Mouse (Mus musculus) megakaryocyte, embryonic 14.5 days (primary cell): ENCODE measurements around the gene Foxp3.

Experiments
- FLI1 ChIP-seq: IDR thresholded peaks from 2 replicates; pipeline ENCODE4 v1.6.1; 2012; ENCODE audit warnings: low read length, inconsistent platforms, mixed read lengths
- GATA1 ChIP-seq: IDR thresholded peaks from 3 replicates; pipeline ENCODE4 v1.6.1; 2012; ENCODE audit warnings: mixed read lengths, low read length, inconsistent platforms, borderline replicate concordance

DNA sequence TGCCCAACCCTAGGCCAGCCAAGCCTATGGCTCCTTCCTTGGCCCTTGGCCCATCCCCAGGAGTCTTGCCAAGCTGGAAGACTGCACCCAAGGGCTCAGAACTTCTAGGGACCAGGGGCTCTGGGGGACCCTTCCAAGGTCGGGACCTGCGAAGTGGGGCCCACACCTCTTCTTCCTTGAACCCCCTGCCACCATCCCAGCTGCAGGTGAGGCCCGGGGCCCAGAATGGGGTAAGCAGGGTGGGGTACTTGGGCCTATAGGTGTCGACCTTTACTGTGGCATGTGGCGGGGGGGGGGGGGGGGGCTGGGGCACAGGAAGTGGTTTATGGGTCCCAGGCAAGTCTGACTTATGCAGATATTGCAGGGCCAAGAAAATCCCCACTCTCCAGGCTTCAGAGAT is 12.9 kb downstream of the Foxp3 start:
- TF ChIP-seq GATA1: no peak
- no peak for TF ChIP-seq FLI1
